Mouse (Mus musculus) mouse trophoblast stem cell (cell line): Measurements from ENCODE around the gene Arhgap9.

Experiments used
- in situ Hi-C, 2 experiments: fragments of 300-500 bp; cut with MseI, MboI; formaldehyde crosslinking; loops; 2 replicates in 1 of 2; 3 replicates in 1 of 2; pipeline ENCODE4 v1.15.1; 2025

The Arhgap9 gene

GRCm38 (mm10) chr10:127322669-127323068 is 905 bp downstream of the Arhgap9 start:
- in situ Hi-C loops, result no loop called here

GRCm38 (mm10) chr10:127323131-127323855 is 1.5 kb downstream of the Arhgap9 start:
- in situ Hi-C loops, result no loop called here

- in situ Hi-C loops, result no loop called here
These were observed 2.7 kb downstream of the Arhgap9 start for GRCm38 (mm10) chr10:127324495-127324894.

- in situ Hi-C loops, result no loop called here
These were observed 3.8 kb downstream of the Arhgap9 start for GRCm38 (mm10) chr10:127325454-127326016.

GRCm38 (mm10) chr10:127326017-127326801 is 4.4 kb downstream of the Arhgap9 start:
- in situ Hi-C loops, result no loop called here

GRCm38 (mm10) chr10:127326828-127327227 is 5.1 kb downstream of the Arhgap9 start:
- in situ Hi-C loops, result no loop called here

- in situ Hi-C loops, result no loop called here
These were observed 5.8 kb downstream of the Arhgap9 start for GRCm38 (mm10) chr10:127327461-127328145.

- in situ Hi-C loops, result no loop called here
These were observed 8.4 kb downstream of the Arhgap9 start for GRCm38 (mm10) chr10:127330212-127330611.

GRCm38 (mm10) chr10:127332211-127332874 is 10.6 kb downstream of the Arhgap9 start:
- in situ Hi-C loops, result no loop called here

GRCm38 (mm10) chr10:127333152-127333551 is 11.4 kb downstream of the Arhgap9 start:
- in situ Hi-C loops, result no loop called here

- in situ Hi-C loops, result no loop called here
These were observed 13.5 kb downstream of the Arhgap9 start for GRCm38 (mm10) chr10:127335271-127335670.

GRCm38 (mm10) chr10:127336952-127337351 is 15.2 kb downstream of the Arhgap9 start:
- in situ Hi-C loops, result no loop called here

GRCm38 (mm10) chr10:127337536-127338099 is 15.9 kb downstream of the Arhgap9 start:
- in situ Hi-C loops, result no loop called here

GRCm38 (mm10) chr10:127338930-127339682 is 17.3 kb downstream of the Arhgap9 start:
- in situ Hi-C loops, result no loop called here

GRCm38 (mm10) chr10:127339683-127340576 is 18.2 kb downstream of the Arhgap9 start:
- in situ Hi-C loops, result no loop called here

- in situ Hi-C loops, result no loop called here
These were observed 19.0 kb downstream of the Arhgap9 start for GRCm38 (mm10) chr10:127340577-127341359.

GRCm38 (mm10) chr10:127341360-127341690 is 19.6 kb downstream of the Arhgap9 start:
- in situ Hi-C loops, result no loop called here

GRCm38 (mm10) chr10:127341891-127342639 is 20.3 kb downstream of the Arhgap9 start, which contains the start of gene Gli1:
Gli1 (minus strand) TSS chr10:127341974.
- in situ Hi-C loops, result no loop called here
